Mouse (Mus musculus): ENCODE measurements at regions not wholly inside any gene's neighbourhood (a gene's known extent, or its start where the extent isn't known, plus 50 kb on each side); places are given as distances from the start of the nearest gene placed in this dataset.

GRCm38 (mm10) chr7:110717104-110717503, 50.9 kb upstream of the Ampd3 start:
- no peak for DNase-seq
